Mouse (Mus musculus): ENCODE measurements around the gene 4930404N11Rik. TPM values are rescaled to one million over a fixed set of nuclear protein-coding genes. Genes with fewer than 3 reads are reported as not detected.
A peak's percentile ranks its signal among the peaks of the same experiment; 100 is the strongest.

4930404N11Rik gene
- polyA plus RNA-seq, 1 experiment from 2014 or later = not detected

DNA sequence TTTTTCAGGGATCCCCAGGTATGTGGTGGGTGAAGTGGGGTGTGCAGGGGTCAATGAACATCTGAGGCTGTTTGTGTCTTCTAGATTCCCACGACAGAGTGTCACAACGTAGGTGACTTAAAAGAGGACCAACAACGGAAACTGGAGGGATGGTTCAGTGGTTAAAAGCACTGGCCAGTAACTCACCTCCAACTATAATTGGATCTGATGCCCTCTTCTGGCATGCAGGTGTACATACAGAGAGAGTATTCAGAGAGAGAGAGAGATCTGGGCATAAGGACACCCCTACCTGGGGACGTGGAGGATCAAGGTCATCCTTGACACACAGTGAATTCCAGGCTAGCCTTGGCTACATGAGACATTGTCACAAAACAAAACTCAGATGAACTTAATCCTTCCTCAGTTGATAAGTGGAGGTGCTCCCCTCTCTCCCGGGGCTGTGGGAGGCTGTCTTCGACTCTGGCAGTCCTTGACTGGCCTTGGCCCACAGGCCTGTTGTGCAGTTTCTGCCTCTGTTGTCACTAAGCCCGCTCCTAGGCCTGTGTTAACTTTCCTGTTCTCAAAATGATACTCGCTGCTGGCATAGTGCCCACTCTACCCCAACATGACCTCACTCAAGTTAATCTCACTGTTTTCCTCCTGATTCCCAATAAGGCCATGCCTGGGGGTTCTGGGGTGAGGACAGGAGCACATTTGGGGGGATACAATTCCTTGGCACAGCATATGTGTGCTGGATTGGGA is 21.0 kb downstream of the 4930404N11Rik start:
- no peaks in the 10 kb centered on the region for H3K9me3 ChIP-seq (ENCODE audit: control insufficient read depth, low read length)
- 53% methylated on average over 8 of the region's 8 CpGs for WGBS
- H3K27ac ChIP-seq (ENCODE audit: low read depth, low read length) = no peak overlapping the region
- peaks cover 42% of the 10 kb centered on the region for H3K27me3 ChIP-seq (ENCODE audit: control insufficient read depth, insufficient read depth, low read length)
- peak; percentile 84 for DNase-seq (ENCODE audit: low spot score, missing footprints)
- no peak overlapping the region for H3K9ac ChIP-seq (ENCODE audit: low read length)
- H3K4me2 ChIP-seq = no peak overlapping the region
- no peak for ATAC-seq (ENCODE audit: low FRiP score)
- H3K4me1 ChIP-seq (ENCODE audit: control insufficient read depth, insufficient read depth, low read length) = peaks cover 27% of the 10 kb centered on the region
- no peak overlapping the region for H3K4me3 ChIP-seq (ENCODE audit: low read depth, low read length)
- H3K36me3 ChIP-seq (ENCODE audit: control insufficient read depth, insufficient read depth, low read length) = no peaks in the 10 kb centered on the region

GRCm38 (mm10) chr10:81342686-81343505 is 22.7 kb downstream of the 4930404N11Rik start, which contains the start of gene Gipc3:
TSS of gene Gipc3 (minus strand) at chr10:81343266.
- Histone ChIP-seq H3K36me3 (ENCODE audit: control insufficient read depth, insufficient read depth, low read length) (no peaks in the 10 kb centered on the region), H3K4me2 (peak within 1 kb of the TSS; percentile 71), H3K9ac (ENCODE audit: low read length) (peak within 1 kb of the TSS; percentile 52), H3K4me3 (ENCODE audit: low read depth, low read length) (peak within 1 kb of the TSS; percentile 39), H3K4me1 (ENCODE audit: control insufficient read depth, insufficient read depth, low read length) (peaks cover 19% of the 10 kb centered on the region), H3K9me3 (ENCODE audit: control insufficient read depth, low read length) (no peaks in the 10 kb centered on the region), H3K27ac (ENCODE audit: low read depth, low read length) (no peak within 1 kb of the TSS), H3K27me3 (ENCODE audit: control insufficient read depth, insufficient read depth, low read length) (peaks cover 45% of the 10 kb centered on the region)
- 7% methylated on average over 58 of the region's 67 CpGs for WGBS
- peak; percentile 92 for DNase-seq (ENCODE audit: low spot score, missing footprints)
- no peak for ATAC-seq (ENCODE audit: low FRiP score)

DNA sequence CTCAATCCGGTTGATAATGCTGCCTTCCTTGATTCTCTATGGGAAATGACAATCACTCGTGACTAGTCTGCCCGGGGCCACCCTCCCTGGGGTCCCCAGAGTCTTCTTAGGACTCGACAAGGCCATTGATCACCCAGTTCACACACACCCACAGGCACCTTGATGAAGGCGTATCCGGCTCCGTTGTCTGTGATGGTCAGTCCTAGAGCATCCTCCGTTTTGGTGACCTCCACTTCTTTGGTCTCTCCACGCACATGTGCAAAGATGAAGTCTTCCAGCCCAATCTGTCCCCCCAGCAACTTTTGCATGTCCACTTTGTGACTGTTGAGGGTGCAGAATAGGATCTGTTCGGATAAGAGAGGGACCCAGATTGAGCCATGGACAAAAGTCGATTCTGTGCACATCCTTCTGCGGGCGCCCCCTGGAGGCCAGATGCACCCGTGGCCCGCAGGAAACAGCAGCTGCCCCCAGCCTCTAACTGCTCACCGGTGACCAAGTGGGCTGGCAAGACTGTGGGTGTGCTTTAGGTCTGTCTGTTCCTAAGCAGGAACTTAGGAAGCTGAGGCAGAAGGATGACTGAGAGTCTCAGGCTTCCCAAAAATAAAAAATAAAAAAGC is 24.2 kb downstream of the 4930404N11Rik start:
- Histone ChIP-seq H3K4me2 (no peak overlapping the region), H3K9ac (ENCODE audit: low read length) (no peak overlapping the region), H3K4me1 (ENCODE audit: control insufficient read depth, insufficient read depth, low read length) (peaks cover 9% of the 10 kb centered on the region), H3K4me3 (ENCODE audit: low read depth, low read length) (no peak overlapping the region), H3K27ac (ENCODE audit: low read depth, low read length) (no peak overlapping the region), H3K36me3 (ENCODE audit: control insufficient read depth, insufficient read depth, low read length) (no peaks in the 10 kb centered on the region), H3K9me3 (ENCODE audit: control insufficient read depth, low read length) (no peaks in the 10 kb centered on the region), H3K27me3 (ENCODE audit: control insufficient read depth, insufficient read depth, low read length) (peaks cover 43% of the 10 kb centered on the region)
- ATAC-seq (ENCODE audit: low FRiP score) = no peak
- WGBS = 31% methylated on average over 16 of the region's 16 CpGs
- DNase-seq (ENCODE audit: low spot score, missing footprints) = peak; percentile 97

- Histone ChIP-seq H3K4me2 (no peak overlapping the region), H3K4me1 (ENCODE audit: control insufficient read depth, insufficient read depth, low read length) (peaks cover 7% of the 10 kb centered on the region), H3K36me3 (ENCODE audit: control insufficient read depth, insufficient read depth, low read length) (no peaks in the 10 kb centered on the region), H3K27me3 (ENCODE audit: control insufficient read depth, insufficient read depth, low read length) (peaks cover 41% of the 10 kb centered on the region), H3K9me3 (ENCODE audit: control insufficient read depth, low read length) (no peaks in the 10 kb centered on the region), H3K27ac (ENCODE audit: low read depth, low read length) (no peak overlapping the region), H3K9ac (ENCODE audit: low read length) (no peak overlapping the region), H3K4me3 (ENCODE audit: low read depth, low read length) (no peak overlapping the region)
- DNase-seq (ENCODE audit: low spot score, missing footprints) (no peak), ATAC-seq (ENCODE audit: low FRiP score) (no peak)
- 36% methylated on average over 17 of the region's 17 CpGs for WGBS
Observed at GRCm38 (mm10) chr10:81340551-81341332, 24.9 kb downstream of the 4930404N11Rik start.

GRCm38 (mm10) chr10:81336558-81336957 is 29.1 kb downstream of the 4930404N11Rik start:
- no peak overlapping the region for H3K27ac ChIP-seq (ENCODE audit: low read depth, low read length)
- no peak overlapping the region for H3K4me3 ChIP-seq (ENCODE audit: low read depth, low read length)
- no peaks in the 10 kb centered on the region for H3K36me3 ChIP-seq (ENCODE audit: control insufficient read depth, insufficient read depth, low read length)
- DNase-seq (ENCODE audit: low spot score, missing footprints) (no peak), ATAC-seq (ENCODE audit: low FRiP score) (no peak)
- WGBS = 90% methylated on average over 4 of the region's 4 CpGs
- H3K9ac ChIP-seq (ENCODE audit: low read length) = no peak overlapping the region
- H3K4me2 ChIP-seq = no peak overlapping the region
- H3K4me1 ChIP-seq (ENCODE audit: control insufficient read depth, insufficient read depth, low read length) = peaks cover 4% of the 10 kb centered on the region; the same call in 1 of the 2 replicates
- peaks cover 20% of the 10 kb centered on the region for H3K27me3 ChIP-seq (ENCODE audit: control insufficient read depth, insufficient read depth, low read length)
- no peaks in the 10 kb centered on the region for H3K9me3 ChIP-seq (ENCODE audit: control insufficient read depth, low read length)

DNA sequence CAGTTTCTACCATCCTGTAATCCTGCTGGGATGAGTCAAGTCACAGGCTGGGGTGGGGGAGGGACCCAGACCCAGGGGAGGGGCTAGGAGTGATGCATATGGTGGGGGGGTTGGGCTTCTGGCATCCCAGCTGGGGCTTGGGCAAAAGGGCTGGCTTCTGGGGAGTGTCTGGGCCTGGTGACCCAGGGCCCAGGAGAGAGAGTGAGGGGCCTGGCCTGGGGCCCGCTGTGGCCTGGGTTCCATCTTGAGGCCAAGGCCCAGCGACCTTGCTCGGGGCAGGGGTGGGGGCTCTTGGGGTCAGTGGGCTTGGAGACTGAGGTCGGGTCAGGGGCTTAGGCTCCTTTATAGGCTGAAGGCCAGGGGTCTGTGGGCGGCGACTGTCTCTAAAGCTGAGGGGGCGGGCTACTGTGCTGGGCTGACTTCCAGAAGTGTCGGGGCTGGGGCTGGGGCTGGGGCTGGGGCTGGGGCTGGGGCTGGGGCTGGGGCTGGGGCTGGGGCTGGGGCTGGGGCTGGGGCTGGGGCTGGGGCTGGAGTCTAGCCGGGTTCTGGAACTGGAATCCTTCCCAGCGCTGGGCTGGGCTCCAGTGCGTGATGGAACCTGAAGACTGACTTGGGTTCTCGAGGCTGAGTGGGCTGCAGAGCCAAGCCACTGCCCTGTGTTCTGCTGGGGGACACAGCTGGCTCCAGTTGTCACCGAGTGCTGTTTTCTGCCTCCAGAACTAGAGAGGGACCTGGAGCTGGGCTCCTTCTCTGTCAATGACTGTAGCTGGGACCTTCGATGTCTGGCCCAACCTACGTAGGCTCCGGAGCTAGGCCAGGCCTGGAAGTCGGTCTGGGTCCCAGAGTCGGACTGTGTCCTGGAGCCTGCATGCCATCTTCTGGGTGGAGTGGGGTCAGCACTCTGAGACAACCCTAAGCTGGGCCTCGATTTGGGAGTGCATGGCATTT is 29.9 kb downstream of the 4930404N11Rik start:
- ATAC-seq (ENCODE audit: low FRiP score) (peak; percentile 41), DNase-seq (ENCODE audit: low spot score, missing footprints) (peak; percentile 84)
- peaks cover 4% of the 10 kb centered on the region; the same call in 1 of the 2 replicates for H3K4me1 ChIP-seq (ENCODE audit: control insufficient read depth, insufficient read depth, low read length)
- H3K9ac ChIP-seq (ENCODE audit: low read length) = no peak overlapping the region
- WGBS = 37% methylated on average over 18 of the region's 19 CpGs
- H3K4me2 ChIP-seq = no peak overlapping the region
- no peak overlapping the region for H3K27ac ChIP-seq (ENCODE audit: low read depth, low read length)
- no peak overlapping the region for H3K4me3 ChIP-seq (ENCODE audit: low read depth, low read length)
- H3K27me3 ChIP-seq (ENCODE audit: control insufficient read depth, insufficient read depth, low read length) = peaks cover 16% of the 10 kb centered on the region
- H3K36me3 ChIP-seq (ENCODE audit: control insufficient read depth, insufficient read depth, low read length) = no peaks in the 10 kb centered on the region
- no peaks in the 10 kb centered on the region for H3K9me3 ChIP-seq (ENCODE audit: control insufficient read depth, low read length)

DNA sequence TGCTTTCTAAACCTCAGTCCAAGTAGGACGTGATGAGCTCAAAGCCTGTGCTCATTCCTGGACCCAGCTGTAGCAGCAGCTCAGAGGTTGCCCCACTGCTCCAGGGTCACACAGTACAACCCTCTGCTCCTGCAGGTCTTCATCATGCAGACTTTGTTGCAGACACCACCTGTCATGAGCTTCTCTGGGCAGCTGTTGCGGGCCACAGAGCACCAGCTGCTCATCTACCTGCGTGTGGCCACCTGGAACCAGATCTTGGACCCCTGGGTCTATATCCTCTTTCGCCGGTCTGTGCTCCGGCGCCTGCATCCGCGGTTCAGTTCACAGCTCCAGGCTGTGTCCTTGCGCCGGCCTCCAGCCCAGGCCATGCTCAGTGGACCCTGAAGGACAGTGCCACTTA is 31.3 kb downstream of the 4930404N11Rik start:
- H3K9me3 ChIP-seq (ENCODE audit: control insufficient read depth, low read length) = no peaks in the 10 kb centered on the region
- H3K36me3 ChIP-seq (ENCODE audit: control insufficient read depth, insufficient read depth, low read length) = no peaks in the 10 kb centered on the region
- no peak overlapping the region for H3K27ac ChIP-seq (ENCODE audit: low read depth, low read length)
- H3K9ac ChIP-seq (ENCODE audit: low read length) = no peak overlapping the region
- no peak overlapping the region for H3K4me3 ChIP-seq (ENCODE audit: low read depth, low read length)
- WGBS = 44% methylated on average over 11 of the region's 11 CpGs
- ATAC-seq (ENCODE audit: low FRiP score) (no peak), DNase-seq (ENCODE audit: low spot score, missing footprints) (peak; percentile 84)
- peaks cover 16% of the 10 kb centered on the region for H3K27me3 ChIP-seq (ENCODE audit: control insufficient read depth, insufficient read depth, low read length)
- no peak overlapping the region for H3K4me2 ChIP-seq
- H3K4me1 ChIP-seq (ENCODE audit: control insufficient read depth, insufficient read depth, low read length) = peaks cover 4% of the 10 kb centered on the region; the same call in 1 of the 2 replicates

DNA sequence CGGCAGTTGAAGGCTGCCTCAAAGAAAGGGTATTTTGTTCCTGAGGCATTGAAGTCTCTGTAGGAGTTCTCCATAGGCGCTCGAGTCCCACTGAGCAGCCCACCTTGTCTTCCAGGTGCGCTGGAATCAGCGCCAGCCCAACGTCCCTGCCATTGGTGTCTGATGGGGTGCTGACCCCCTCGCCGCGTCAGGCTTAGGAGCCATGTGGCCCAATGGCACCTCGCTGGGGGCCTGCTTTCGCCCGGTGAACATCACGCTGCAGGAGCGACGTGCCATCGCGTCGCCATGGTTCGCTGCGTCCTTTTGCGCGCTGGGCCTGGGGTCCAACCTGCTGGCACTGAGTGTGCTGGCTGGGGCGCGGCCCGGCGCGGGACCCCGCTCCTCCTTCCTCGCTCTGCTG is 33.3 kb downstream of the 4930404N11Rik start:
- Histone ChIP-seq H3K36me3 (ENCODE audit: control insufficient read depth, insufficient read depth, low read length) (no peaks in the 10 kb centered on the region; the same call in 1 of the 2 replicates), H3K27ac (ENCODE audit: low read depth, low read length) (no peak overlapping the region), H3K9me3 (ENCODE audit: control insufficient read depth, low read length) (no peaks in the 10 kb centered on the region), H3K27me3 (ENCODE audit: control insufficient read depth, insufficient read depth, low read length) (peaks cover 9% of the 10 kb centered on the region), H3K9ac (ENCODE audit: low read length) (no peak overlapping the region), H3K4me1 (ENCODE audit: control insufficient read depth, insufficient read depth, low read length) (peaks cover 4% of the 10 kb centered on the region; the same call in 1 of the 2 replicates), H3K4me3 (ENCODE audit: low read depth, low read length) (no peak overlapping the region), H3K4me2 (no peak overlapping the region; the same call in 1 of the 2 replicates)
- DNase-seq (ENCODE audit: low spot score, missing footprints) = no peak
- ATAC-seq (ENCODE audit: low FRiP score) = no peak
- 9% methylated on average over 28 of the region's 29 CpGs for WGBS
